Comparison of ENCODE assay signal across 17 mouse cellular contexts in the genomic region with DNA sequence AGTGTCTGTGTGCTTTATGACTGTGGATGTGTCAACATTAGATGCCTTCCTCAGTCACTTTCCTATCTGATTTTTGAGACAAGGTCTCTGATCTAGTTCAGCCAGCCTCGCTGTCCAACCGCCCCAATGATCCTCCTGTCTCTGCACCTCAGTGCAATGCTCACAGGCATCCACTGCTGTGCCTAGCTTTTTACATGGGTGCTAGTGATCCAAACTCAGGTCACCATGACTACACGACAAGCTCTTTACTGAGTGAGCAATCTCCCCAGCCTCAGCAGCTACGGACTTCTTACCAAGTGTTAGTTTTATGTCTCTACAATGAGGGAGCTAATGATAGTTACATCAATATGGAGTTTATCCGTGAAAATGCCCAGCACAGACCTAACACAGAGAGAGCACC.
DNase-seq lines count a peak whose midpoint lies in the region; ATAC-seq lines count a peak whose summit lies in the region.
"Had no signal": no experiment of that assay in that cellular context is flagged by ENCODE, and none has a peak within 500 bp of the region (broad histone marks: within the 10 kb centered on the region; RNA-seq: fewer than 3 reads in every experiment).

No protein-coding gene starts in this region.

- H3K27ac ChIP-seq in heart, embryonic 10.5 days: peak overlapping the region; percentile 18; the same call in 1 of the 2 replicates
- peak overlapping the region; percentile 59 for H3K27ac ChIP-seq in kidney, embryonic 16.5 days (ENCODE audit: low read length)
- H3K27ac ChIP-seq: forebrain, embryonic 13.5 days; hindbrain, embryonic 12.5 days had no signal

- no peak overlapping the region for H3K4me3 ChIP-seq in heart, embryonic 10.5 days
- no peak overlapping the region for H3K4me3 ChIP-seq in kidney, embryonic 16.5 days (ENCODE audit: low read length)
- H3K4me3 ChIP-seq: forebrain, embryonic 10.5 days; forebrain, embryonic 13.5 days; hindbrain, embryonic 12.5 days; hindbrain, embryonic 15.5 days had no signal

- ATAC-seq in kidney, embryonic 16.5 days (ENCODE audit: low FRiP score, low TSS enrichment): no peak
- ATAC-seq: CD4-positive, CD25-positive, alpha-beta regulatory T cell, adult 4 months; forebrain, embryonic 13.5 days; forebrain, embryonic 16.5 days; intestine, postnatal 0 days had no signal

- WGBS in heart, embryonic 10.5 days: 85% methylated on average over 5 of the region's 5 CpGs
- 79% methylated on average over 5 of the region's 5 CpGs for WGBS in kidney, embryonic 16.5 days

- H3K36me3 ChIP-seq in heart, embryonic 10.5 days: no peaks in the 10 kb centered on the region
- no peaks in the 10 kb centered on the region for H3K36me3 ChIP-seq in kidney, embryonic 16.5 days (ENCODE audit: insufficient read depth, low read length)
- H3K36me3 ChIP-seq: forebrain, embryonic 10.5 days; hindbrain, embryonic 12.5 days; hindbrain, embryonic 15.5 days had no signal

- no peaks in the 10 kb centered on the region for H3K27me3 ChIP-seq in heart, embryonic 10.5 days (ENCODE audit: insufficient read depth, poor library complexity, severe bottlenecking)
- no peaks in the 10 kb centered on the region for H3K27me3 ChIP-seq in kidney, embryonic 16.5 days (ENCODE audit: insufficient read depth, low read length)
- H3K27me3 ChIP-seq: forebrain, embryonic 13.5 days; hindbrain, embryonic 12.5 days; hindbrain, embryonic 15.5 days had no signal

- no peaks in the 10 kb centered on the region for H3K9me3 ChIP-seq in heart, embryonic 10.5 days
- H3K9me3 ChIP-seq in kidney, embryonic 16.5 days (ENCODE audit: low read length): no peaks in the 10 kb centered on the region
- H3K9me3 ChIP-seq: forebrain, embryonic 10.5 days; forebrain, embryonic 13.5 days; hindbrain, embryonic 12.5 days; hindbrain, embryonic 15.5 days had no signal

- no peak for DNase-seq in heart, embryonic 10.5 days (ENCODE audit: low spot score)
- no peak for DNase-seq in heart, postnatal 36 days
- no peak for DNase-seq in kidney, postnatal 10 days
- peak; percentile 23 to 39 for DNase-seq in left cerebral cortex, postnatal 25 days (ENCODE audit: low spot score in 2 of 2)
- no peak for DNase-seq in left cerebral cortex, postnatal 14 days (ENCODE audit: low spot score in 2 of 2)
- no peak for DNase-seq in cerebellum, adult 9-11 months
- DNase-seq: cerebellum, adult 11-12 months; cerebellum, adult 8-10 months; cerebellum, postnatal 14 days had no signal

- no peak overlapping the region for H3K9ac ChIP-seq in kidney, embryonic 16.5 days (replicated peaks; ENCODE audit: low read length)
- H3K9ac ChIP-seq: forebrain, embryonic 13.5 days; hindbrain, embryonic 12.5 days; hindbrain, embryonic 15.5 days had no signal

- H3K4me1 ChIP-seq in heart, embryonic 10.5 days: peaks cover 23% of the 10 kb centered on the region
- peaks cover 22% of the 10 kb centered on the region for H3K4me1 ChIP-seq in kidney, embryonic 16.5 days (ENCODE audit: insufficient read depth, low read length)

- no peak overlapping the region for H3K4me2 ChIP-seq in kidney, embryonic 16.5 days (replicated peaks; ENCODE audit: low read depth, low read length)
- H3K4me2 ChIP-seq: forebrain, embryonic 13.5 days; hindbrain, embryonic 12.5 days; hindbrain, embryonic 15.5 days had no signal

- intact Hi-C loops in heart, postnatal 36 days (cut with DNase I): loop anchor here (1.0 to 5.0 kb wide), 4 partner anchors 60 to 206 kb away; no protein-coding TSS in a partner anchor
- intact Hi-C loops in left cerebral cortex, postnatal 25 days (cut with DNase I): no loop called here
- intact Hi-C loops in left cerebral cortex, postnatal 14 days (cut with DNase I): no loop called here

Comparison
In these comparisons a context has a peak if more than half of its experiments do, and no peak if none do; other contexts are left out.
1. DNase-seq: peak in left cerebral cortex, postnatal 25 days (2 of 2); none in heart, embryonic 10.5 days (single experiment), heart, postnatal 36 days (0 of 2), kidney, postnatal 10 days (single experiment), left cerebral cortex, postnatal 14 days (0 of 2) and cerebellum, adult 9-11 months (single experiment).